Mouse (Mus musculus): ENCODE measurements around the gene Rhbdd3. TPM values are rescaled to one million over a fixed set of nuclear protein-coding genes. Genes with fewer than 3 reads are reported as not detected.

Rhbdd3 gene
- polyA plus RNA-seq, 1 experiment from 2014 or later = 25.1 TPM

Other genes with a start within 250 kb of the Rhbdd3 start
- gene Nf2, start 249.4 kb upstream of the Rhbdd3 start, polyA plus RNA-seq (2015; fragmentation: Nextera tagmentation; extraction: Ambion mirVana) = 55.2 and 56.9 TPM in 2 replicates
- gene Nipsnap1, start 225.0 kb upstream of the Rhbdd3 start, polyA plus RNA-seq (2015; fragmentation: Nextera tagmentation; extraction: Ambion mirVana) = 75.2 and 78.7 TPM in 2 replicates
- 36.2 and 36.9 TPM in 2 replicates for gene Thoc5, start 203.6 kb upstream of the Rhbdd3 start, polyA plus RNA-seq (2015; fragmentation: Nextera tagmentation; extraction: Ambion mirVana)
- 0.08 and 0.18 TPM in 2 replicates for gene Nefh, start 150.9 kb upstream of the Rhbdd3 start, polyA plus RNA-seq (2015; fragmentation: Nextera tagmentation; extraction: Ambion mirVana)
- gene Ap1b1, start 112.1 kb upstream of the Rhbdd3 start, polyA plus RNA-seq (2015; fragmentation: Nextera tagmentation; extraction: Ambion mirVana) = 49.9 and 54.4 TPM in 2 replicates
- 4.2 and 5.2 TPM in 2 replicates for gene Rasl10a, start 40.8 kb upstream of the Rhbdd3 start, polyA plus RNA-seq (2015; fragmentation: Nextera tagmentation; extraction: Ambion mirVana)
- 25.5 and 28.4 TPM in 2 replicates for gene Gas2l1, start 33.6 kb upstream of the Rhbdd3 start, polyA plus RNA-seq (2015; fragmentation: Nextera tagmentation; extraction: Ambion mirVana)
- 920 and 938 TPM in 2 replicates for gene Ewsr1, start 340 bp downstream of the Rhbdd3 start, polyA plus RNA-seq (2015; fragmentation: Nextera tagmentation; extraction: Ambion mirVana)
- gene Emid1, start 53.3 kb downstream of the Rhbdd3 start, polyA plus RNA-seq (2015; fragmentation: Nextera tagmentation; extraction: Ambion mirVana) = 28.9 and 29.1 TPM in 2 replicates
- 20.5 and 24.3 TPM in 2 replicates for gene Kremen1, start 162.6 kb downstream of the Rhbdd3 start, polyA plus RNA-seq (2015; fragmentation: Nextera tagmentation; extraction: Ambion mirVana)

All from limb, embryonic 13.5 days (tissue).